Mouse (Mus musculus) small intestine, adult 2 months (tissue): Measurements from ENCODE around the gene Hnf1a. TPM values are rescaled to one million over a fixed set of nuclear protein-coding genes. Genes with fewer than 3 reads are reported as not detected.

Experiments
- H3K27ac ChIP-seq: fragments of 200-500 bp; 2 replicates; pipeline ENCODE4 v1.5.1; 2012; ENCODE audit warnings: low read depth, low read length, control low read depth, inconsistent platforms; ENCODE audit not compliant: insufficient read depth
- H3K27me3 ChIP-seq: fragments of 200-500 bp; 2 replicates; pipeline ENCODE4 v1.6.1; 2012; ENCODE audit warnings: mild to moderate bottlenecking, moderate library complexity, low read length, inconsistent platforms; ENCODE audit not compliant: control insufficient read depth, insufficient read depth
- H3K36me3 ChIP-seq: fragments of 200-500 bp; 2 replicates; pipeline ENCODE4 v1.6.1; 2012; ENCODE audit warnings: mild to moderate bottlenecking, low read length, control low read depth, inconsistent platforms; ENCODE audit not compliant: control insufficient read depth, insufficient read depth
- H3K4me1 ChIP-seq: fragments of 200-500 bp; 2 replicates; pipeline ENCODE4 v1.6.1; 2012; ENCODE audit warnings: low read length, inconsistent platforms, mixed read lengths; ENCODE audit not compliant: control insufficient read depth, insufficient read depth, insufficient read length
- H3K4me3 ChIP-seq: fragments of 200-500 bp; 2 replicates; pipeline ENCODE4 v1.5.1; 2012; ENCODE audit warnings: low read depth, mild to moderate bottlenecking, control low read depth, inconsistent platforms, low read length, moderate library complexity
- CTCF ChIP-seq: fragments of 200-500 bp; IDR thresholded peaks from 2 replicates; pipeline ENCODE4 v1.5.1; 2012; ENCODE audit warnings: low read depth, mild to moderate bottlenecking, control low read depth, inconsistent platforms, low read length, moderate library complexity, mixed read lengths; ENCODE audit not compliant: insufficient replicate concordance, insufficient read length; ENCODE audit errors: extremely low read depth
- POLR2A ChIP-seq: fragments of 200-500 bp; IDR thresholded peaks from 2 replicates; pipeline ENCODE4 v1.6.1; 2012; ENCODE audit warnings: low read depth, mild to moderate bottlenecking, control low read depth, inconsistent platforms, low read length, moderate library complexity
- WGBS: fragments of 180-500 bp; shearing (Covaris S2); methylation state at CpG from one replicate; pipeline ENCODE4 v1.1.7; 2018; 5-methylcytosine and 5-hydroxymethylcytosine counted together
- polyA plus RNA-seq: library from polyadenylated mRNA; depleted of rRNA; stranded (reverse); fragments of >200 nt; gene quantifications from 2 replicates; pipeline ENCODE4 v1.2.3, GENCODE M21; 2012; rRNA removed

Gene Hnf1a
- polyA plus RNA-seq, 1 experiment, result 46.9 TPM

DNA sequence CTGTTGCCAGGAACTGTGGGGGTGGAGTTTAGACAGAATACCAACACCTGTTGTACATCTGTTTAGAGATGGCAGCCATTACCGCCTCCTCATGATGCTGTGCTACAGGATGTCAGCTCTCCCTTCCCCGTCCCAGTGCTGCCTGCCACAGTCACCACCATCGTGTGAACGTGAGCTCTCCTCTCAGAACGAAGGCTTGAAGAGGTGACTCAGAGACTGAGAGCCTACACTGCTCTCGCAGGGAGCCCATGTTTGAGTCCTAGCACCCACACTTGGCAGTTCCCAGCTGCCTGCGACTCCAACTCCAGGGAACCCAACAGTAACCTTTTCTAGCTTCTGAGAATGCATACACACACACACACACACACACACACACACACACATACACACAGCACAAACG lies 56.0 kb downstream of the Hnf1a start:
- Histone ChIP-seq H3K36me3 (peaks cover 25% of the 10 kb centered on the region), H3K4me3 (no peak overlapping the region), H3K27me3 (no peaks in the 10 kb centered on the region), H3K4me1 (no peaks in the 10 kb centered on the region), H3K27ac (no peak overlapping the region)
- TF ChIP-seq POLR2A (no peak), CTCF (no peak)
- 84% methylated on average over 8 of the region's 8 CpGs for WGBS

DNA sequence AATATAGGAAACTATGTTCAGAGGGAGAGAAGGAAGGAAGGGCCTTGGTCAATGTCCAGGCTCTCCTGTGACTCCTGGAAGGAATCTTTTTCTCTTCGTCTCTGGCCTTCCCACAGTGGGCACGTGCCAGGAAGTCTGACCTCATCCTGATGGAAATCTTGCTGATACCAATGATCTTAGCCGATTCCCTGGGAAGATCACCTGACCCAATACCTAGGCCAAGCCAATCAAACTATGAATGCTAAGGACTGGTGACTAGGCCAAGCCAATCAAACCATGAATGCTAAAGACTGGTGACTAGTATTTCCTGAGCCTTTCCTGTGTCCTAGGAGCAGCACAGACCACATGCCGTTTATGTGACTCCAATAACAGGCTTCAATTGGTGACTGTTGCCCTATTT lies 57.2 kb downstream of the Hnf1a start:
- Histone ChIP-seq H3K27ac (no peak overlapping the region), H3K36me3 (peaks cover 31% of the 10 kb centered on the region), H3K4me1 (no peaks in the 10 kb centered on the region), H3K4me3 (no peak overlapping the region), H3K27me3 (no peaks in the 10 kb centered on the region)
- 54% methylated on average over 4 of the region's 4 CpGs for WGBS
- TF ChIP-seq CTCF, result no peak
- no peak for TF ChIP-seq POLR2A

DNA sequence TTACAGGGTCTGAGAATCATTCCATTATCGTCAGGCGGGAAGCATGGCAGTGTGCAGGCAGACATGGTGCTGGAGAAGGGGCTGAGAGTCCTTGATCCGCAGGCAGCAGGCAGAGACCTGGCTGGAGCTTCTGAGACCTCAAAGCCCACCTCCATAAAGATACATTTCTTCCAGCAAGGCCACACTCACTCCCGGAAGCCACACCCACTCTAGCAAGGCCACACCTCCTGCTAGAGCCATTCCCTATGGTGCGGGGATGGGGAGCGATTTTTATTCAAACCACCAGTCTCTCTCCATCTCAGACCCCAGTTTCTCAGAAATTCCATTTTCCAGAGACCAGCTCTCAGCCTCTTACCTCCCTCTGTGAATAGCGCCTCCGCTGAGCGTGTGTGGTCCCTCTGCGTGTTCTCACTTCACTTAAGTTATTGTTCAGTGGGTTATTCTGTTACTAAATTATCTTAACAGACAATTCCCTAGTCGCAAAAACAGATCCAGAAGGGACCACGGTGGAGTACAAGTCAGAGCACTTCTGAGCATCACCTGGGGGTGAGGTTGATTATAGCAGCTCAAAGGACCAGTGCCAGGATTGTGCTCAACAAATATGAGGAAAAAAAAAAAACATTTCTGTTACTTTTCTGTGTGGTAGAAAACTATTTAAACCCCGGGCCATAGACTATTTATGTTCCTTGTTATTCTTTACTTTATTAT lies 62.1 kb downstream of the Hnf1a start:
- Histone ChIP-seq H3K27ac (no peak overlapping the region), H3K36me3 (peaks cover 65% of the 10 kb centered on the region), H3K4me1 (no peaks in the 10 kb centered on the region), H3K27me3 (no peaks in the 10 kb centered on the region), H3K4me3 (no peak overlapping the region)
- no peak for TF ChIP-seq CTCF
- TF ChIP-seq POLR2A, result no peak
- 79% methylated on average over 13 of the region's 13 CpGs for WGBS

DNA sequence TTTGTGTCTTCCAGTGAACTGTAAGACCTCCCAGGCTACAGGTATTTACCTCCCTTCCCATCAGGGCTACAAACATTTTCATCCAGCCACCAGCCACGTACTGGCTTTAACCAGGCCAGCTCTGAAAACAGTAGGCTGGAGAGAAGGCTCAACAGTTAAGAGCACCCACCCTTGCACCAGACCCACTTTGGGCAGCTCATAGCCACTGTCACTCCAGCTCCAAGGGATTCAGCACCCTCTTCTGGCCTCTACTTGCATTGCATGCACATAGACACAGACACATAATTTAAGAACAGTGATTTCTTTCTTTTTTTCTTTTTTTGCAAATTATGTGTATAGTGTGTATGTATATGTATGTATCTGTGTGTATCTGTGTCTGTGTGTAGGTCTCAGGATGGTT lies 68.5 kb downstream of the Hnf1a start:
- H3K27ac ChIP-seq, result no peak overlapping the region
- H3K27me3 ChIP-seq, result no peaks in the 10 kb centered on the region
- TF ChIP-seq POLR2A, result no peak
- TF ChIP-seq CTCF, result peak; percentile 64; the same call in 1 of the 2 replicates
- H3K36me3 ChIP-seq, result peaks cover 52% of the 10 kb centered on the region
- no peak overlapping the region for H3K4me3 ChIP-seq
- WGBS, result 68% methylated on average over 1 of the region's 1 CpGs
- no peaks in the 10 kb centered on the region; the same call in 1 of the 2 replicates for H3K4me1 ChIP-seq

Other genes with a start within 250 kb of the Hnf1a start
- 53.0 and 110 TPM in 2 replicates for gene Ankrd13a, start 196.4 kb downstream of the Hnf1a start, polyA plus RNA-seq
- 16.4 and 25.1 TPM in 2 replicates for gene Git2, start 195.6 kb downstream of the Hnf1a start, polyA plus RNA-seq
- 9.3 and 11.0 TPM in 2 replicates for gene 1500011B03Rik, start 147.6 kb downstream of the Hnf1a start, polyA plus RNA-seq
- gene 4930519G04Rik, start 117.4 kb downstream of the Hnf1a start, polyA plus RNA-seq, result not detected in 2 replicates
- gene Gm9936, start 112.4 kb downstream of the Hnf1a start, polyA plus RNA-seq, result 0.05 TPM in 1 of 2 replicates, not detected in the other
- 7.2 and 53.4 TPM in 2 replicates for gene Oasl2, start 74.2 kb downstream of the Hnf1a start, polyA plus RNA-seq
- 88.2 and 139 TPM in 2 replicates for gene Oasl1, start 47.9 kb downstream of the Hnf1a start, polyA plus RNA-seq
- 8.5 and 13.6 TPM in 2 replicates for gene 2210016L21Rik, start 28.9 kb downstream of the Hnf1a start, polyA plus RNA-seq
- gene Sppl3, start 40.0 kb upstream of the Hnf1a start, polyA plus RNA-seq, result 36.9 and 101 TPM in 2 replicates
- not detected in 2 replicates for gene Gm10401, start 127.2 kb upstream of the Hnf1a start, polyA plus RNA-seq
- 63.3 and 95.9 TPM in 2 replicates for gene Acads, start 148.3 kb upstream of the Hnf1a start, polyA plus RNA-seq
- 16.9 and 26.5 TPM in 2 replicates for gene Unc119b, start 163.9 kb upstream of the Hnf1a start, polyA plus RNA-seq
- gene Mlec, start 187.1 kb upstream of the Hnf1a start, polyA plus RNA-seq, result 56.0 and 78.3 TPM in 2 replicates
- 0.89 and 1.0 TPM in 2 replicates for gene Cabp1, start 223.3 kb upstream of the Hnf1a start, polyA plus RNA-seq